Mouse (Mus musculus): ENCODE results near the gene Bst2. TPM values are rescaled to one million over a fixed set of nuclear protein-coding genes. Genes with fewer than 3 reads are reported as not detected.

Bst2 gene
- polyA plus RNA-seq, 1 experiment from 2014 or later, result 11.5 TPM

GRCm38 (mm10) chr8:71558071-71558957 lies 21.1 kb upstream of the Bst2 start, which contains the start of gene Tmem221:
TSS of gene Tmem221 (minus strand) at chr8:71558871.
- Histone ChIP-seq H3K27me3 (replicated peaks) (peaks cover 70% of the 10 kb centered on the region), H3K9me3 (no peaks in the 10 kb centered on the region), H3K27ac (no peak within 1 kb of the TSS), H3K9ac (0 out of 2 replicates have a peak within 1 kb of the TSS, but pooled peaks have one; percentile 5), H3K4me2 (peak within 1 kb of the TSS; percentile 34), H3K36me3 (replicated peaks) (no peaks in the 10 kb centered on the region), H3K4me1 (peaks cover 18% of the 10 kb centered on the region), H3K4me3 (peak within 1 kb of the TSS; percentile 20)
- ATAC-seq (replicated peaks), result no peak
- 4% methylated on average over 69 of the region's 70 CpGs for WGBS

GRCm38 (mm10) chr8:71554644-71555043 lies 17.4 kb upstream of the Bst2 start:
- WGBS, result 86% methylated on average over 2 of the region's 2 CpGs

GRCm38 (mm10) chr8:71554001-71554400 lies 16.7 kb upstream of the Bst2 start:
- Histone ChIP-seq H3K9ac (no peak overlapping the region), H3K4me2 (no peak overlapping the region), H3K9me3 (no peaks in the 10 kb centered on the region), H3K4me3 (no peak overlapping the region), H3K27ac (no peak overlapping the region), H3K4me1 (peaks cover 9% of the 10 kb centered on the region; the same call in 1 of the 2 replicates), H3K27me3 (replicated peaks) (peaks cover 30% of the 10 kb centered on the region), H3K36me3 (replicated peaks) (no peaks in the 10 kb centered on the region)
- no peak for ATAC-seq (replicated peaks)
- WGBS, result 76% methylated on average over 6 of the region's 6 CpGs

More at GRCm38 (mm10) chr8:71554644-71555043, 17.4 kb upstream of the Bst2 start:
- Histone ChIP-seq H3K4me1 (peaks cover 10% of the 10 kb centered on the region; the same call in 1 of the 2 replicates), H3K9ac (no peak overlapping the region), H3K9me3 (no peaks in the 10 kb centered on the region), H3K27ac (no peak overlapping the region), H3K27me3 (replicated peaks) (peaks cover 36% of the 10 kb centered on the region), H3K36me3 (replicated peaks) (no peaks in the 10 kb centered on the region), H3K4me3 (no peak overlapping the region), H3K4me2 (no peak overlapping the region)
- ATAC-seq (replicated peaks), result no peak

GRCm38 (mm10) chr8:71552770-71553169 lies 15.5 kb upstream of the Bst2 start:
- H3K4me2 ChIP-seq, result no peak overlapping the region
- 78% methylated on average over 6 of the region's 6 CpGs for WGBS
- no peaks in the 10 kb centered on the region for H3K4me1 ChIP-seq
- no peaks in the 10 kb centered on the region for H3K9me3 ChIP-seq
- no peak overlapping the region for H3K4me3 ChIP-seq
- peaks cover 18% of the 10 kb centered on the region for H3K27me3 ChIP-seq (replicated peaks)
- no peak overlapping the region for H3K9ac ChIP-seq
- no peak overlapping the region for H3K27ac ChIP-seq
- ATAC-seq (replicated peaks), result no peak
- peaks cover 5% of the 10 kb centered on the region for H3K36me3 ChIP-seq (replicated peaks)

GRCm38 (mm10) chr8:71550754-71551153 lies 13.5 kb upstream of the Bst2 start:
- Histone ChIP-seq H3K9ac (no peak overlapping the region), H3K27ac (no peak overlapping the region), H3K4me2 (no peak overlapping the region), H3K4me1 (no peaks in the 10 kb centered on the region), H3K4me3 (no peak overlapping the region), H3K9me3 (no peaks in the 10 kb centered on the region), H3K36me3 (replicated peaks) (peaks cover 15% of the 10 kb centered on the region), H3K27me3 (replicated peaks) (peaks cover 1% of the 10 kb centered on the region; the same call in 1 of the 2 replicates)
- 68% methylated on average over 7 of the region's 7 CpGs for WGBS
- no peak for ATAC-seq (replicated peaks)

- Histone ChIP-seq H3K27ac (no peak overlapping the region), H3K4me2 (no peak overlapping the region), H3K9me3 (no peaks in the 10 kb centered on the region), H3K4me1 (peaks cover 11% of the 10 kb centered on the region), H3K9ac (no peak overlapping the region), H3K27me3 (replicated peaks) (no peaks in the 10 kb centered on the region), H3K4me3 (no peak overlapping the region), H3K36me3 (replicated peaks) (peaks cover 19% of the 10 kb centered on the region)
- WGBS, result 84% methylated on average over 7 of the region's 7 CpGs
- ATAC-seq (replicated peaks), result no peak
Observed at GRCm38 (mm10) chr8:71547590-71547989, 10.3 kb upstream of the Bst2 start.

GRCm38 (mm10) chr8:71545053-71545452 lies 7.8 kb upstream of the Bst2 start:
- Histone ChIP-seq H3K4me1 (peaks cover 11% of the 10 kb centered on the region), H3K9me3 (no peaks in the 10 kb centered on the region), H3K4me2 (no peak overlapping the region), H3K27me3 (replicated peaks) (no peaks in the 10 kb centered on the region), H3K4me3 (no peak overlapping the region), H3K36me3 (replicated peaks) (peaks cover 19% of the 10 kb centered on the region), H3K27ac (no peak overlapping the region), H3K9ac (no peak overlapping the region)
- 90% methylated on average over 11 of the region's 11 CpGs for WGBS
- no peak for ATAC-seq (replicated peaks)

GRCm38 (mm10) chr8:71543755-71544154 lies 6.5 kb upstream of the Bst2 start:
- H3K27me3 ChIP-seq (replicated peaks), result no peaks in the 10 kb centered on the region
- WGBS, result 90% methylated on average over 9 of the region's 9 CpGs

GRCm38 (mm10) chr8:71542632-71543343 lies 5.5 kb upstream of the Bst2 start, which contains the start of gene Mvb12a:
TSS of gene Mvb12a (plus strand) at chr8:71542922.
- Histone ChIP-seq H3K9ac (peak within 1 kb of the TSS; percentile 89), H3K4me3 (peak within 1 kb of the TSS; percentile 80), H3K9me3 (no peaks in the 10 kb centered on the region), H3K27ac (peak within 1 kb of the TSS; percentile 72), H3K27me3 (replicated peaks) (peaks cover 3% of the 10 kb centered on the region), H3K4me2 (peak within 1 kb of the TSS; percentile 73), H3K4me1 (peaks cover 11% of the 10 kb centered on the region), H3K36me3 (replicated peaks) (peaks cover 13% of the 10 kb centered on the region)
- ATAC-seq (replicated peaks), result peak; percentile 97
- 0% methylated on average over 55 of the region's 55 CpGs for WGBS

More at GRCm38 (mm10) chr8:71543755-71544154, 6.5 kb upstream of the Bst2 start:
- H3K4me2 ChIP-seq, result peak overlapping the region; percentile 73
- ATAC-seq (replicated peaks), result no peak
- no peaks in the 10 kb centered on the region for H3K9me3 ChIP-seq
- peak overlapping the region; percentile 80 for H3K4me3 ChIP-seq
- no peak overlapping the region for H3K27ac ChIP-seq
- peak overlapping the region; percentile 89 for H3K9ac ChIP-seq
- H3K4me1 ChIP-seq, result peaks cover 11% of the 10 kb centered on the region
- peaks cover 17% of the 10 kb centered on the region for H3K36me3 ChIP-seq (replicated peaks)

- Histone ChIP-seq H3K27me3 (replicated peaks) (peaks cover 20% of the 10 kb centered on the region), H3K4me1 (peaks cover 8% of the 10 kb centered on the region), H3K4me3 (no peak overlapping the region), H3K27ac (no peak overlapping the region), H3K9me3 (no peaks in the 10 kb centered on the region), H3K9ac (no peak overlapping the region), H3K4me2 (no peak overlapping the region), H3K36me3 (replicated peaks) (no peaks in the 10 kb centered on the region)
- WGBS, result 73% methylated on average over 5 of the region's 5 CpGs
- ATAC-seq (replicated peaks), result no peak
Observed at GRCm38 (mm10) chr8:71535663-71536062, 1.6 kb downstream of the Bst2 start.

GRCm38 (mm10) chr8:71534263-71534810 lies 2.9 kb downstream of the Bst2 start:
- no peaks in the 10 kb centered on the region for H3K9me3 ChIP-seq
- H3K27ac ChIP-seq, result no peak overlapping the region
- H3K27me3 ChIP-seq (replicated peaks), result peaks cover 20% of the 10 kb centered on the region
- no peak overlapping the region for H3K9ac ChIP-seq
- H3K4me3 ChIP-seq, result no peak overlapping the region
- 50% methylated on average over 3 of the region's 3 CpGs for WGBS
- H3K4me2 ChIP-seq, result no peak overlapping the region
- no peaks in the 10 kb centered on the region for H3K36me3 ChIP-seq (replicated peaks)
- H3K4me1 ChIP-seq, result peaks cover 8% of the 10 kb centered on the region
- ATAC-seq (replicated peaks), result no peak
